Mouse (Mus musculus): ENCODE measurements around the gene Plcd3. TPM values are rescaled to one million over a fixed set of nuclear protein-coding genes. Genes with fewer than 3 reads are reported as not detected.

The Plcd3 gene
- total and polyA plus RNA-seq, 3 experiments, result 7.1 to 24.3 (median 11.3) TPM

DNA sequence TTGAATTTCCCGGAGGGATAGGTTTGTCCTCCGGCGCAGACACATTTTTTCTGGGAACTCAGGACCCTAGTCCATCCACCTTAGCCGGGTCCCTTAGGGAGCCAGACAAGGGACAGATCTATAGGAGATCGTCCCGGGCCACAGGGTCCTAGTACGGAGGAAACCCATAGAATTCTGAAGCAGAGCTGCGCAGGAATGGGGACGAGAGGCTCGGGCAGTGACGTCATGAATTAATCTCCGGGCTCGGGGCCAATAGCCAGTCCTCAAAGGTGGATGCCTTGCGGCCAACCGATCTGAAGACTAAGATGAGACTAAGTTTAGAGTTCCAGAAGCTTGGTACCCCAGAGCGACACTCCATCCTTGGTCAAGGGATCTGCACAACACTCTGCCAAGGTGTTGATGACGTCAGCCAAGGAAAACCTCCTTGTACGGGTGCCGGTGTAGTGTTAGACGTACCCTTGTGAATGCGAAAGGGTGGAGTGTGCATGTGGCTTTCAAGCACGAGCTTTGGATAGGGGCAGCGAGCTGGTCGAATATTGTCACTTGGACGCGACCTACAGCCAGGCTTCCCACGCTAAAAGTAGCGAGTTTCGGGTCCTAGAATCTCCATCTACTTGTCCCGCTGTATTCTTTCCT is 526 bp upstream of the Plcd3 start (continued):
- no peak for TF ChIP-seq ZC3H11A (IDR thresholded peaks at IDR 0.05; ENCODE audit: low read depth, low read length)
- 0 out of 2 replicates have a peak, but pooled peaks have one; percentile 39 for TF ChIP-seq TCF12 (IDR thresholded peaks at IDR 0.05; ENCODE audit: low read depth, low read length)
- peak; percentile 55; the same call in 1 of the 2 replicates for TF ChIP-seq RCOR1 (conservative IDR thresholded peaks at IDR 0.05; ENCODE audit: low read depth, low read length)
- TF ChIP-seq ETS1 (conservative IDR thresholded peaks at IDR 0.05; ENCODE audit: low read depth, low read length), result peak; percentile 49; the same call in 1 of the 2 replicates
- TF ChIP-seq ZNF384 (IDR thresholded peaks at IDR 0.05; ENCODE audit: low read depth, low read length), result no peak
- TF ChIP-seq ZMIZ1 (IDR thresholded peaks at IDR 0.05; ENCODE audit: low read depth, low read length), result no peak

DNA sequence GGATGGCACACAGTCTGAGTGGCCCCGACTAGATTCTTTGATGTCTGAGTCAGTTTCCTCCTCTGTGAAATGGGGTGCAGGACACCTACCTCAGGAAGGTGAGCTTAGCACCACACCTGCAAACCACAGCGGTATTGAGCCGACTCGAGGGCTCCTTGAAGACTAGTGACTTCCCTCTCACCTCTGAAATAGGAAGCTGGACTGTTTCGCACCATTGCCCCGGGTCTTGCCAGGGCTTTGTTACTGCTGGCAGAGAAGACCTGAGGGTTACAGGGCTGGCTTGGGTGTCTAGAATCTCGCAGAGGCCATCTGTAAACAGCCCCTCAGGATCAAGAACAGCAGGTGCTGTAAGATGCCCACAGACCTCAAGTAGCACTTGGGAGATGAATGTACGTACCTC is 1.1 kb downstream of the Plcd3 start:
- H3K4me2 ChIP-seq (ENCODE audit: insufficient read depth, low read depth, poor library complexity, severe bottlenecking), result peak overlapping the region; percentile 47
- dilution Hi-C loops (cut with MboI; ENCODE audit: extremely low pct_ligation_motif_present, extremely low pct_unique_long_range_greater_than_20kb, low sequenced_read_pairs) (no loop called here), in situ Hi-C loops (cut with MboI; ENCODE audit: low pct_ligation_motif_present, low pct_unique_long_range_greater_than_20kb, low sequenced_read_pairs) (loop anchor here (5.0 kb wide), 2 partner anchors 57 to 227 kb away; no protein-coding TSS in a partner anchor)
- H3K36me3 ChIP-seq (replicated peaks in 1 of 2; ENCODE audit: control insufficient read depth in 1 of 2, insufficient read depth in 1 of 2, low read length in 1 of 2), result peaks cover 10 to 38% of the 10 kb centered on the region in 2 experiments
- no peaks in the 10 kb centered on the region for H3K9me3 ChIP-seq (replicated peaks; ENCODE audit: low read length)
- DNase-seq (ENCODE audit: extremely low read depth), result no peak
- no peak overlapping the region; the same call in 1 of the 2 replicates for H3K27ac ChIP-seq (ENCODE audit: insufficient read depth, low read depth)
- H3K9ac ChIP-seq (ENCODE audit: insufficient read depth, low read depth), result peak overlapping the region; percentile 82
- peaks cover 47 to 77% of the 10 kb centered on the region in 2 experiments for H3K4me1 ChIP-seq (ENCODE audit: control insufficient read depth in 1 of 2, insufficient read depth in 2 of 2)
- H3K27me3 ChIP-seq (replicated peaks), result peaks cover 6% of the 10 kb centered on the region
- H3K4me3 ChIP-seq (replicated peaks in 1 of 3; ENCODE audit: low read depth in 2 of 3, low read length in 2 of 3, poor library complexity in 1 of 3), result peak overlapping the region; percentile 61 to 91 (median 79)
- no peak for TF ChIP-seq KAT2A (IDR thresholded peaks at IDR 0.05; ENCODE audit: insufficient replicate concordance, low read length)
- no peak for TF ChIP-seq GABPA (IDR thresholded peaks at IDR 0.05; ENCODE audit: insufficient replicate concordance, low read depth, low read length)
- TF ChIP-seq HCFC1 (IDR thresholded peaks at IDR 0.05; ENCODE audit: low read depth, low read length), result no peak
- no peak for TF ChIP-seq ELF1 (IDR thresholded peaks at IDR 0.05; ENCODE audit: low read depth, low read length)
- TF ChIP-seq E2F4 (IDR thresholded peaks at IDR 0.05; ENCODE audit: insufficient replicate concordance, low read depth, low read length), result no peak
- TF ChIP-seq SMC3 (IDR thresholded peaks at IDR 0.05; ENCODE audit: low read depth, low read length), result no peak
- no peak for TF ChIP-seq PAX5 (IDR thresholded peaks at IDR 0.05; ENCODE audit: low read length)
- no peak for TF ChIP-seq MAZ (IDR thresholded peaks at IDR 0.05; ENCODE audit: low read depth, low read length)
- no peak for TF ChIP-seq ZMIZ1 (IDR thresholded peaks at IDR 0.05; ENCODE audit: low read depth, low read length)
- no peak for TF ChIP-seq TBP (conservative IDR thresholded peaks at IDR 0.05; ENCODE audit: low read depth, low read length)
- peak; percentile 16; the same call in 1 of the 2 replicates for TF ChIP-seq EP300 (IDR thresholded peaks at IDR 0.05; ENCODE audit: low read length)
- TF ChIP-seq IRF4 (IDR thresholded peaks at IDR 0.05; ENCODE audit: low read depth, low read length), result peak; percentile 41; the same call in 1 of the 2 replicates
- TF ChIP-seq RAD21 (IDR thresholded peaks at IDR 0.05; ENCODE audit: low read depth, low read length), result no peak
- TF ChIP-seq BHLHE40 (IDR thresholded peaks at IDR 0.05; ENCODE audit: low read depth, low read length), result peak; percentile 49; the same call in 1 of the 2 replicates
- H3K79me2 ChIP-seq (replicated peaks; ENCODE audit: control insufficient read depth, extremely low read depth, insufficient read depth, poor library complexity, severe bottlenecking), result peaks cover 36% of the 10 kb centered on the region

Data from CH12.LX (cell line).